9 mouse cellular contexts compared by ENCODE assay signal in the genomic region with DNA sequence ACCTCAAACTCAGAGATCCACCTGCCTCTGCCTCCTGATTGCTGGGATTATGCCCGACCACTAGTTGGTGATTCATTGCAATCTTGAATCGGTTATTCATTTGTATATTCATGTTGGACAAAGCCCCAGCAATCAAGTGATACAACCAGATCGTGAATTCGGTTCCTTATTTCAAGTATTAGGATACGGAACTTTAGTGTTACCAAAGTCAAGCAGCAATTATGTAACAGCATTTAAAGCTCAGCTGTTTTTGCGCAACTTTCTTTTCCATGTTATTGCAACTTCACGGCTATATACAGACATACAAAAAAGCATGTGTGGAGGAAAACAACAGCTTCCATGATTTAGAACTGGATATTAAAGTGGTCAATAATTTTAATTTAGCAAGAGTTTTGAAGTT. TPM values are rescaled to one million over a fixed set of nuclear protein-coding genes. Genes with fewer than 3 reads are reported as not detected.
DNase-seq lines count a peak whose midpoint lies in the region; ATAC-seq and TF ChIP-seq lines count a peak whose summit lies in the region.
"Had no signal": no experiment of that assay in that cellular context is flagged by ENCODE, and none has a peak within 500 bp of the region (broad histone marks: within the 10 kb centered on the region; RNA-seq: fewer than 3 reads in every experiment).

No protein-coding gene starts in this region.

- no peak for TF ChIP-seq CTCF in E14TG2a.4 (conservative IDR thresholded peaks at IDR 0.05; ENCODE audit: low read length)
- no peak for TF ChIP-seq CTCF in embryonic fibroblast, embryonic 13.5 days (IDR thresholded peaks at IDR 0.05; ENCODE audit: borderline replicate concordance, insufficient read depth, low read length)

- H3K9ac ChIP-seq in heart, embryonic 12.5 days = no peak overlapping the region

- 66% methylated on average over 7 of the region's 7 CpGs for WGBS in heart, embryonic 12.5 days

- H3K4me3 ChIP-seq in heart, embryonic 12.5 days = peak overlapping the region; percentile 88; the same call in 1 of the 2 replicates
- H3K4me3 ChIP-seq in E14TG2a.4 (replicated peaks; ENCODE audit: low read length) = peak overlapping the region; percentile 96
- 0 out of 2 replicates have a peak overlapping the region, but pooled peaks have one; percentile 16 for H3K4me3 ChIP-seq in embryonic fibroblast, embryonic 13.5 days (ENCODE audit: insufficient read depth, low read length)

- no peaks in the 10 kb centered on the region for H3K27me3 ChIP-seq in heart, embryonic 12.5 days (replicated peaks)
- peaks cover 15% of the 10 kb centered on the region for H3K27me3 ChIP-seq in E14TG2a.4 (ENCODE audit: insufficient read depth, low read length)

- no peak for TF ChIP-seq POLR2A in embryonic fibroblast, embryonic 13.5 days (IDR thresholded peaks at IDR 0.05; ENCODE audit: low read depth, low read length)

- H3K4me2 ChIP-seq in heart, embryonic 12.5 days = no peak overlapping the region; the same call in 1 of the 2 replicates

- no peak overlapping the region for H3K27ac ChIP-seq in heart, embryonic 12.5 days (ENCODE audit: poor library complexity, severe bottlenecking)
- H3K27ac ChIP-seq in embryonic fibroblast, embryonic 13.5 days (ENCODE audit: insufficient read depth, low read length) = no peak overlapping the region

- peaks cover 14% of the 10 kb centered on the region for H3K4me1 ChIP-seq in heart, embryonic 12.5 days (replicated peaks)
- peaks cover 16% of the 10 kb centered on the region for H3K4me1 ChIP-seq in E14TG2a.4 (replicated peaks; ENCODE audit: low read depth, low read length)
- H3K4me1 ChIP-seq in embryonic fibroblast, embryonic 13.5 days (ENCODE audit: control insufficient read depth, insufficient read depth, low read length) = peaks cover 5% of the 10 kb centered on the region

- no peaks in the 10 kb centered on the region for H3K9me3 ChIP-seq in heart, embryonic 12.5 days (replicated peaks)
- H3K9me3 ChIP-seq in E14TG2a.4 (ENCODE audit: low read length) = no peaks in the 10 kb centered on the region

- no peak for DNase-seq in heart, adult 18-20 months
- DNase-seq in lung, postnatal 36 days = peak; percentile 61
- no peak for DNase-seq in thymus, postnatal 14 days
- no peak for DNase-seq in cerebellum, postnatal 10 days
- no peak for DNase-seq in urinary bladder, postnatal 4 days (ENCODE audit: low spot score in 2 of 2)

- ATAC-seq in heart, embryonic 12.5 days (ENCODE audit: insufficient number of reproducible peaks, low FRiP score) = no peak

- H3K36me3 ChIP-seq in heart, embryonic 12.5 days = no peaks in the 10 kb centered on the region
- H3K36me3 ChIP-seq in E14TG2a.4 (ENCODE audit: insufficient read depth, low read length) = peaks cover 1% of the 10 kb centered on the region

RNA-seq across cellular contexts. Expression of gene Snx27, which starts 0.4 kb away (rescaled TPM):
- polyA plus RNA-seq in heart, embryonic 12.5 days (2016; fragmentation: Nextera tagmentation; extraction: Ambion mirVana) = 40.3 and 41.4 TPM in 2 replicates
- 10 to 100 TPM; 28.3 to 29.0 TPM for total RNA-seq in heart, adult 18-20 months (2021)
- polyA plus RNA-seq in embryonic fibroblast, embryonic 13.5 days (2011; ENCODE audit: insufficient read length, low read depth, missing spikeins) = 33.2 and 41.1 TPM in 2 replicates

RNA-seq across cellular contexts. Expression of gene Gm10972, which starts 60.0 kb away (rescaled TPM):
- not detected in 2 replicates for polyA plus RNA-seq in heart, embryonic 12.5 days (2016; fragmentation: Nextera tagmentation; extraction: Ambion mirVana)
- not detected for total RNA-seq in heart, adult 18-20 months (2021)
- polyA plus RNA-seq in embryonic fibroblast, embryonic 13.5 days (2011; ENCODE audit: insufficient read length, low read depth, missing spikeins) = not detected in 2 replicates
- total RNA-seq: left cerebral cortex, postnatal 4 days had no signal

Comparison
In these comparisons a context has a peak if more than half of its experiments do, and no peak if none do; other contexts are left out.
1. H3K4me3 ChIP-seq: peak in every context shown above with its lines; median percentile 96 in E14TG2a.4; 88 in heart, embryonic 12.5 days; 16 in embryonic fibroblast, embryonic 13.5 days.